Mouse (Mus musculus): ENCODE measurements around the gene Cmip.

The Cmip gene

DNA sequence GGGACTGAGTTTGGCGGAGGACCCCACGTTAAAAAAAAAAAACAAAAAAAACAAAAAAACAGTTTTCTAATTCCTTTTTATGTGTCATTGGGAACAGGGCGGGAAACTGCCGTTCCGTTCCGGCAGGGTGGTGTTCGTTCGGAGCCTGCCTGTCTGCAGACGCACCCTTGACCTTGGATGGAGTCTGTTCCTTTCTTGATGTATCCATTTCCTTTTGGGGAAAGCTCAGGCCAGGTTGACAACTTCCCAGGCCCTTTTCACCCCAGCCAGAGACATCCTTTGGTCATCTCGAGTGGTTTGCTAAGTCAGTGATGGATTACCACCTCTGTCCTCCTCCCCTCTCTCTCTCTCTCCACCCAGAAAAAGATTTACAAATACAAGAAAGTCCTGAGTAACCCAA, 154.0 kb downstream of the Cmip start:
- CTCF ChIA-PET, result no interaction called here

DNA sequence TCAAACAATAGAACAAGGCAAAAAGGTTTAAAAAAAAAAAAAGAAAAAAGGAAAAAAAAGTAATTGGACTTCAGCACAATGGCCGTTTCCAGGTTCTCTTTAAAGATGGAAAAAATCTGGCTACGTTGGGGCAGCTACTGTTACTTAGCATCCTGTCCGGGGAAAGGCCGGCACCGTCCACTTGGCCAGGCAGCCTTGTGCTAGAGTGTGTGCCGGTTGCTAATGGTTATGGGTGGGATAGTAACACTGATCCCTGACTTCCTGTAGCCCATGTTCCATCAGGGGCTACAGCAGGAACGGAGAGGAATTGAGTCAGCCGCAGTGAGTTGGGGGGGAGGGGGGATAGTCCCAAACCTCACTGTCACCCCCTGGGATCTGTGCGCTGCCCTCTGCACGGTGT, 155.4 kb downstream of the Cmip start:
- CTCF ChIA-PET, result no interaction called here

- CTCF ChIA-PET, result no interaction called here
These were observed 161.0 kb downstream of the Cmip start for GRCm38 (mm10) chr8:117417830-117418229.

DNA sequence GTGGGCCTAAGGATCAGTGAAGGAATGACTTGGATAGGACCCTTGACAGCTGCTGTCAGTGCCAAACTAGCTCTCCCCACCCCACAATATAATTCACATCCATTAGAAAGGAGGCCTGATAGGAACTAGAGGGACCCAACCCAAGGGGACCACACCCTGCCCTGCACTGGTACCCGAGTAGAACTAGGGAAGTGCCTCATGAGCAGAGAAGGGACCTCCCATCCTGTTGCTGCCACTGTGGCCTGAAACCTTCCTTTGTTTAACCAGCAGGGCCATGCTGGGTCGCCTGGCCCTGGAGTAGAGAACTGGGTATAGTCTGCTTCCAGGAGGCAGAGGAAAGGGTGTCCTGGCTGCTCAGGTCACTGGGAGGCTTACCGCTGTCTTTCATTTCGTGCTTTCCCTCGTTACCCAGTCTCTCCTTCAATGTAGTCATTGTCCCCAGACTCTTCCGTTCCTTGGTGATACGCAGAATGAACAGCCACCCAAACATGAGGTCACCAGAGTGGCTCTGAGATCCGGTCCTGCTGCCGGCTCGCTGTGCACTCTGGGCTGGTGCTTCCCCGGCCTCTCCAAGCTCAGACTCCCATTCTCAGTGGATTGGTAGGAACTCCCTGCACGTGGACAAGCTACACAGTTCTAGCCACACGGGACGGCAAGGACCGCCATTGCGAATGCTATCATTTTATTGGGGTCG, 164.1 kb downstream of the Cmip start:
- CTCF ChIA-PET, result no interaction called here

DNA sequence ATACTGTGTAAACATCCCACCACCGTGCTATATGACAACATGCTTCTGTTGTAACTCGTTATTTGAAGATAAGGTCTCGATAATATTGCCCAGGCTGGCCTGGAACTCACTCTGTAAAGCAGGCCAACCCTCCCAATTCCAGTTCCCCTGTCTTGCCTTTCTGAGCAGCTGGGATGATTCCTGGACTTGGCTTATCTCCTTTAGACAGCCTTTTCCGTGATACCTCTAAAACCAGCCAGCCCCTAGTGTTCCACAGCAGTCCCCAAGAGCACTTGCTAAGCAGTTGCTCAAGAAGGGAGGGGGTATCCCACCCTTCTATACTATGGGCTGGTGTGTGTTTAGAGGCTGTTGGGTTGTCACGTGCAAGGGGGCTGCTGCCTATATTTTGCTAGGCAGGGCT, 165.0 kb downstream of the Cmip start:
- CTCF ChIA-PET, result no interaction called here

DNA sequence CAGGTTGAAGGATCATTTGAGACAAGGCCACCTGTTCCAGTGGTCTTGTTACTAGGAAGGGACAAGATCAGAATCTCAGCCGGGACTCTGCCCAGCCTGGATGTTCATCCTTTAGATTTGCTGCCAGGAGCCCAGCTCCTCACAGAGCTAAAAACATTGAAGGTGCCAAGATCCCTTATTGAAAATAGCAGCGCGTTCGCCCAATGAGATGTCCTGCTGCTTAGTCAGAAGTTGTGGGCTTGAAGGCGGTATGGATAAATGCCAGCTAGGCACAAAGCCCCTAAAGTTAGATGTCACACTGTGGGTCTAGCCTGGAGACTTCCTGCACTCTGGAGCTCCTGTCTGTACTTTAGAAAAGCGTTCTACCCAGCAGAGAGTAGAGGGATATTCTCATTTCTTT, 165.5 kb downstream of the Cmip start:
- CTCF ChIA-PET, result no interaction called here

DNA sequence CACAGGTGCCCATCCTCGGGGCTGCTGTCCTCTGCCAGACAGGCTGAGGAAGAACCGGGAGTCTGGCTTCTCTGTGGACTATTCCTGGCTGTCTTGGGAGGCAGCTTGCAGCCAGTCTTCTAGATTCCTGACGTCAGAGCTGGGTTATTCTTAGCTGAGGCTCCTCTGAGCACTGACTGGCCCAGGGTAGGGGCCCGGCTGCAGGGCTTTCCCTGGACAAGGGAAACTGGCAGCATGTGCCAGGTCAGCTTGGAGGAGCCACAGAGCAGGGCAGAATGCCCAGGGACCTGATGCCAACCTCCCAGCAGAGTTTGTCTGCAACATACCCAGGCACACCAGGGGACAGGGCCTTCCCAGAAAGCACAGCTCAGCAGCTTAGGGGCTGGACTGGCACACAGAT, 166.2 kb downstream of the Cmip start:
- CTCF ChIA-PET, result no interaction called here

DNA sequence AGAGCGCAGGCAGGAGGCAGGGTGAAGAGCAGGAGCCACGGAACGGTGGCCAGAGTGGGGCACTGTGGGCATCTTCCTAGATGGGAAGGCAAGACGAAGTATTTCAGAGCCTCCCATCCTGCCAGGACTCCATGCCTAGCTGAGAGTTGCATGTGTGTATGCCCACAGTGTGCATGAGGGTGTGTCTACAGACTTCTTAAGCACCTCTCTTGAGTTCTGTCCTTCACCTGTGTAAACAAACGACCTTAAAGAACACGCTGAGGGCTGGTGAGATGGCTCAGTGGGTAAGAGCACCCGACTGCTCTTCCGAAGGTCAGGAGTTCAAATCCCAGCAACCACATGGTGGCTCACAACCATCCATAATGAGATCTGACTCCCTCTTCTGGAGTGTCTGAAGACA, 171.0 kb downstream of the Cmip start:
- CTCF ChIA-PET, result interaction anchor here (0.6 kb wide), 1 partner anchor 297 kb away, joined by 4 read pairs; no protein-coding TSS in a partner anchor

GRCm38 (mm10) chr8:117428524-117429162, 171.8 kb downstream of the Cmip start:
- CTCF ChIA-PET, result no interaction called here

GRCm38 (mm10) chr8:117430624-117431023, 173.8 kb downstream of the Cmip start:
- CTCF ChIA-PET, result no interaction called here

DNA sequence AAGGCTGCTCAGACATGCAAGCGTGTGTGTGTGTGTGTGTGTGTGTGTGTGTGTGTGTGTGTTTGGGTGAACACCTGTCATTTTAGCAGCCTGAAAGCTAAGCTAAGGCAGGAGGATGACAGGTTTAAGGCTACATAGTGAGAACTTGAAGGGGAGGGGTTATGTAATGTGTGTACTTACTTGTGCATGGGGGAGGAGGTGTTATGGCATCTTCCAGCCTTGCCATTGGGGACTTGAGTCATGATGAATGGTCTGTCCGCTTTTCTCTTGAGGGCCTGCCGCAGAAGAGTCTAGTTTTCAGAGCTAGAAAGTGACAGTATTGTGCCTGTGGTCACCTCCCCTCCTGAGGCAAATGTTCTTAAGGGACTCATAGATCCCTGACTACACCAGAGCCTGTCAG, 174.7 kb downstream of the Cmip start:
- CTCF ChIA-PET, result no interaction called here

DNA sequence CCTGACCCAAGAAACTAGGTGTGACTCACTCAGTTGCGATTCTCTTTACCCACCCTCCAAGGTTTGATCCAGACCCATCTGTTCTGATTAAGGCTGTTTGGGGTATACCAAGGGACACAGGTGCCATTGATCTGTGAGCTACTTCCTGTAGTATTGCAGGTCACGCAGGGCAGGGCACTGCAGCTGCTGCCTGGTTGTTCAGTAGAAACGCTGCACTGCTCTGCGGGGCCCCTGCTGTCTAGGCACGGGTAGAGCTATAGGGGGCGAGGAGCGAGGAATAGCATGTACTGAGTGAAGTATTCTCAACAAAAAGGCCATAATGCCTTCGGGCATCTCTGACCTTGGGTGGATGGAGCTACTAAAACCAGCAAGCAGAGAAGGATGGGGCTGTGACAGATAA, 175.2 kb downstream of the Cmip start:
- CTCF ChIA-PET, result interaction anchor here (0.5 kb wide), 1 partner anchor 32 kb away, joined by 3 read pairs; no protein-coding TSS in a partner anchor

DNA sequence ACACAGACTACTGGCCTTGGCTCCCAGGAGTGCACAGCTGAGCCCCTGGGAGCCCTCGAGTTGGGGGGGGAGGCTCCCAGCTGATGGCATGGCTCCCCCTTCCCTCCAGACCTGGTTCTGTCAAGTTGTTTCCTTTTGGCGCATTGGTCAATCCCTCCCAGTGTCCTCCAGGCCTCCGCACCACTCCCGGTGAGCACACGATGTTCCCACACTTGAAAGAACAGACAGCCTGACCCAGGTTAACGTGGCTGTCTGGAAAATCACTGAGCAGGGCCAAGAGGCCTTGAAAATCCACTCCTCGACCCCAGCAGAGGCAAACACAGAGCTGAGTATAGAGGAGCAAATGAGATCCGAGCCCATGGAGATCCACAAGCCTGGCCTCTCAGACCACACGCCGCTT, 177.1 kb downstream of the Cmip start:
- CTCF ChIA-PET, result no interaction called here

GRCm38 (mm10) chr8:117436786-117437185, 179.9 kb downstream of the Cmip start:
- CTCF ChIA-PET, result no interaction called here

GRCm38 (mm10) chr8:117437616-117438015, 180.8 kb downstream of the Cmip start:
- CTCF ChIA-PET, result no interaction called here

- CTCF ChIA-PET, result no interaction called here
These were observed 183.5 kb downstream of the Cmip start for GRCm38 (mm10) chr8:117440317-117440716.

DNA sequence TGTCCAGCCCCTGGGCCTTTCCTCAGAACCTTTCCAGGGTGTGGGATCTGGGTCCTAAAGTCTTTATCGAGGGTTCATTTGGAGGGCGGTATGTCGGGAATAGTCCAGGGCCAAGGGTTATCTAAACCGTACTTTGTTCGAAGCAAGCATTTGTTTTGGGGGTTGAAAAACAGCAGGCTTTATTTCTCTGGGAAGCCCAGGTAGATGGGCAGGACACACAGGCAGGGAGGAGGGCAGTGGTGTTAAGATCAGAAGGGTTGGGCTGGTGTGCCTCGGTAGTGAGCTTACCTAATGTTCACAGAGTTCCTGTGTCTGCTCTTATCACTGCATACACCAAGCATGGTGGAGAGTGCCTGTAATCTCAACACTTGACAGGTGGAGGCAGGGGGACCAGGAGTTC, 183.9 kb downstream of the Cmip start:
- CTCF ChIA-PET, result no interaction called here

DNA sequence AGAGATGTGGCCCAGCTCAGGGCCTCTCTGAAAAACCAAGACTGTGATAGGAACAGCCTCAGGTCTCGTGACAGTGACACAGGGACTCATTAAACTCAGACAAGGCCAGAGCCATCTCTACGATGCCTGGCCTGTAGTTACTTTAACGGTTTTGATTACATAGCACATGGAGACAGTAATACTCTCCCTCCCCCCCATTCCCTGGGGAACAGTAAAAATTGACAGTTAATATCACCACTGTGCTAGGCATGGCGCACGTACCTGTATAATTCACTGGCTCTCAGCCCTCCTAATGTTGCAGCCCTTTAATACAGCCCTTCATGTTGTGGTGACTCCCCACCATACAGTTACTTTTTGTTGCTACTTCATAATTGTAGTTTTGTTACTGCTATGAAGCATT, 188.6 kb downstream of the Cmip start:
- CTCF ChIA-PET, result no interaction called here

DNA sequence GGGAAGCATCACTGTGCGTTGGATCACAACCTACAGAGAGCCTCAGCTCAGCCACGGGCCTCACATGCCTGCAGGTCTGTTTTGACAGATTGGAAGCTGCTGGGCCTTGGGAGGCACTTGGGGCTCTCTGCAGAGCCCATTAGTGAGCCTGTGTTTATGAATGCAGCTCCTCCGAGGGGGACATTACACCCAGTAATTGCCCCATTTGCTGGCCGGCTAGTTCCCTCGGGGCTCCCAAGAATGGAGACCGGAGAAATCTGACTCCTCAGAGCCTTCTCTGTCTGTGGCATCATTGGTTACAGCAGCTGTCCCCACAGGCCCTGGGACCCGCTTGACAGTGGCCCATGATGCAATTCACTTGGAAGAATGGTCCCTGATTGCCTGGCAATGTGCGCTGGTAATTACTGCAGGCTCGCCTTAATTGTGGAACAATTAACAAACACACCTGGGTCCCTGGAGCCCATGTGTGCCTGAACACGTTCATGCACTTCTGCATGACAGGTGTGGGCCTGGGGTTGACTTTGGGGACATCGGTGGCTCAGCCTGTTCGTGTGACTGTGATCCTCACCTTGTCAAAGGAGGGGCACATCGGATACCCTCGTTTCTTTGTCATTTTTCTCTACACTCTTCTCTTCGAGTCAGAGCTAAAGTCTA, 189.6 kb downstream of the Cmip start:
- CTCF ChIA-PET, result no interaction called here

- CTCF ChIA-PET, result interaction anchor here (0.6 kb wide), 1 partner anchor 296 kb away, joined by 17 read pairs; no protein-coding TSS in a partner anchor
These were observed 194.2 kb downstream of the Cmip start for GRCm38 (mm10) chr8:117451072-117451471.

DNA sequence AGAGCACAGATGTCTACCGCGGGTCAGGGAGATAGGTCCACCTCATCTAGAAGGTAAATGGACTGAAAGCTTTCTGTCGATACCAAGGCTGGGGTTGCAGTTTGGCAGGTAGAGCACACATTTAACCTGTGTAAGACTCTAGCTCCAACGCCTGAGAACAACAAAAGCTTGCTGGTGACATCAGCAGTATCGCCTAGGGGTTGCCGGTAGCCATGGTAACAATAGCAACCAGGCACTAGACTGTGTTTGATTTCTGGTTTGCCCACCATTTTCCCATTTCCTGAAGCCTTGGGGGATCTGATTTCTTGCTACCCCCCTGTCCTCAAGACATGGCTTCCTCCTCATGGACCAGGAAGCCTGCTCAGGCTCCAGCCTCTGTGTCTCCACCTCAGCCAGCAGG, 197.1 kb downstream of the Cmip start:
- CTCF ChIA-PET, result no interaction called here

DNA sequence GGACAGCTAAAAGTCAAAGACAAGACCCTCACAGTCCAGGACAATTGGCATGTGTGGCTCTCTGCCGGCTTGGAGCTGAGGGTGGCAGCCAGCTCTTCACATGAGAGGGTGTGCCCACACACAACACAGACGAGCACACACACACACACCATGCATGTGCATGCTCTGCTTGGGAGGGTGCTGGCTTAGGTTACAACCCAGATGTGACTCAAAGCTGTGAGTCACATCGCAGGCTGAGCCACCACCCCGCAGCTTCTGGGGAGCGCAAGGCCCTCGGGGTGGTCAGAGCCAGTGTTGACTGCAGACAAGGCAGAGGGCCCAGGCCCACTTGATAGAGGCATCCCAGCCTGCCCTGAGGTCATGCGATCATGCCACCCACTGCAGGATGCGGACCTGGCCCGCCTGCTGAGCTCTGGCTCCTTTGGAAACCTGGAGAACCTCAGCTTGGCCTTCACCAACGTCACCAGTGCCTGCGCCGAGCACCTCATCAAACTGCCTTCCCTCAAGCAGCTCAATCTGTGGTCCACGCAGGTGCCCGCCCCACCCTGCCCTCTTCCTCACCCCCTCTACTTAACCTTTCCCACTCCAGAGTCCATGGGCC, 197.8 kb downstream of the Cmip start:
- CTCF ChIA-PET, result no interaction called here

- CTCF ChIA-PET, result no interaction called here
These were observed 198.8 kb downstream of the Cmip start for GRCm38 (mm10) chr8:117455701-117456100.

Data from spleen, embryonic (tissue).